Mouse (Mus musculus) kidney, embryonic 14.5 days (tissue): ENCODE results near the gene Dynll2. TPM values are rescaled to one million over a fixed set of nuclear protein-coding genes. Genes with fewer than 3 reads are reported as not detected.

Experiments used
- ATAC-seq: fragments of 200-750 bp; cut with Nextera tagmentation; 2 replicates; pipeline ENCODE4 v1.8.0; 2017; ENCODE audit warnings: moderate number of reproducible peaks, mild to moderate bottlenecking, moderate TSS enrichment, moderate library complexity; ENCODE audit not compliant: low FRiP score, low TSS enrichment
- H3K27ac ChIP-seq: fragments of 300-500 bp; sonication (generic); 2 replicates; pipeline ENCODE4 v1.5.1; 2014; ENCODE audit warnings: low read depth, mild to moderate bottlenecking, low read length, moderate library complexity, mixed read lengths
- H3K27me3 ChIP-seq: fragments of 300-500 bp; sonication (generic); 2 replicates; pipeline ENCODE4 v1.6.1; 2014; ENCODE audit warnings: mild to moderate bottlenecking, low read length; ENCODE audit not compliant: control insufficient read depth, insufficient read depth
- H3K36me3 ChIP-seq: fragments of 300-500 bp; sonication (generic); 2 replicates; pipeline ENCODE4 v1.6.1; 2014; ENCODE audit warnings: low read length, mixed read lengths; ENCODE audit not compliant: control insufficient read depth, insufficient read depth
- H3K4me1 ChIP-seq: fragments of 300-500 bp; sonication (generic); 2 replicates; pipeline ENCODE4 v1.6.1; 2014; ENCODE audit warnings: low read length, mixed read lengths; ENCODE audit not compliant: control insufficient read depth, insufficient read depth
- H3K4me2 ChIP-seq: fragments of 300-500 bp; sonication (generic); replicated peaks from 2 replicates; pipeline ENCODE4 v1.6.1; 2014; ENCODE audit warnings: low read depth, mild to moderate bottlenecking, low read length
- H3K4me3 ChIP-seq: fragments of 300-500 bp; sonication (generic); 2 replicates; pipeline ENCODE4 v1.5.1; 2014; ENCODE audit warnings: mild to moderate bottlenecking, low read length
- H3K9ac ChIP-seq: fragments of 300-500 bp; sonication (generic); 2 replicates; pipeline ENCODE4 v1.6.1; 2014; ENCODE audit warnings: low read depth, mild to moderate bottlenecking, low read length, moderate library complexity
- H3K9me3 ChIP-seq: fragments of 300-500 bp; sonication (generic); 2 replicates; pipeline ENCODE4 v1.6.1; 2016; ENCODE audit warnings: low read length; ENCODE audit not compliant: control insufficient read depth
- WGBS: fragments of 180-500 bp; shearing (Covaris S2); extraction: QIAGEN DNeasy Blood & Tissue Kit; methylation state at CpG from one replicate; pipeline ENCODE4 v1.1.7; 2014; 5-methylcytosine and 5-hydroxymethylcytosine counted together
- polyA plus RNA-seq: library from polyadenylated mRNA; unstranded; fragments of >200 nt; fragmentation: Nextera tagmentation; extraction: Ambion mirVana; gene quantifications from 2 replicates; pipeline ENCODE4 v1.2.1, GENCODE M21; 2014

Dynll2 gene
- polyA plus RNA-seq, 1 experiment from 2014 or later: 18.7 TPM

DNA sequence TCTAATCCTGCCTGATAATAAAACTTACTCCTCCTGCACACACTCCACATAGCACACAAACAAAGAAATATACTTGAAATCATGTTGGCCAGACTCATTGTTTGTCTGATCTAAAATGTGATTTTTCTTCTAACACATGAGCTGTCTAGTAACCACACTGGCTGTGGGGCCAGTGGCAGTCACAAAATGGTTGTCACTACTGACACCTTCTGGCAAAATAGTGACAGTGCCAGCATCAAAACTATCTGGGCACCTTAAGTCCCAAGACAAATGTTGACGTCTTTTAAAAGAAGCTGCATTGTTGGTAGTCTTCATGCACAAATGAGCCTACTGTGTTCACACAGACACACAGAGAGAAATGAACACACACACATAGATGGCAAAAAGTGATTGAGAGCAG, 32.2 kb downstream of the Dynll2 start:
- 12% methylated on average over 1 of the region's 1 CpGs for WGBS
- no peak overlapping the region for H3K4me3 ChIP-seq

DNA sequence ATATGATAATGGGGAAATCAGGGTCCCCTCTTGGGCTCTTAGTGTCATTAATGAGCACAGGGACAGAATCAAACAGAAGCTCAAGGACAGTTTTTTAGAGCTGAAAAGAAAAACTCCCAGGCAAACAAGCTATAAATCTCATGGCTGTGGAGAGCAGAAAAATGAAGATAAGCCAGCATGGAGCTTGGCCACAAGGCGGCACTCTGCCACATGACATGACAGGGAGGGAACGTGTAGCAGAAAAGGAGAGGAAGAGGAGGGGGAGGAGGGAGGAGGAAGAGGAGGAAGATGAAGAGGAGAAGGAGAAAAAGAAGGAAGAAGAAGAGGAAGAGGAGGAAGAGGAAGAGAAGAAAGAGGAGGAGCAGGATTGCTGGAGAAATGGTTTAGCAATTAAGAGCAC, 37.3 kb downstream of the Dynll2 start:
- Histone ChIP-seq H3K4me2 (no peak overlapping the region), H3K27ac (no peak overlapping the region), H3K4me3 (no peak overlapping the region), H3K36me3 (no peaks in the 10 kb centered on the region), H3K9ac (no peak overlapping the region), H3K4me1 (no peaks in the 10 kb centered on the region), H3K9me3 (no peaks in the 10 kb centered on the region), H3K27me3 (no peaks in the 10 kb centered on the region)
- ATAC-seq: no peak
- WGBS: 0% methylated on average over 2 of the region's 2 CpGs

More for the DNA sequence above, 32.2 kb downstream of the Dynll2 start:
- no peaks in the 10 kb centered on the region for H3K4me1 ChIP-seq
- H3K27me3 ChIP-seq: no peaks in the 10 kb centered on the region
- H3K9me3 ChIP-seq: no peaks in the 10 kb centered on the region
- no peak for ATAC-seq
- no peaks in the 10 kb centered on the region for H3K36me3 ChIP-seq
- no peak overlapping the region for H3K27ac ChIP-seq
- no peak overlapping the region for H3K9ac ChIP-seq
- no peak overlapping the region for H3K4me2 ChIP-seq

DNA sequence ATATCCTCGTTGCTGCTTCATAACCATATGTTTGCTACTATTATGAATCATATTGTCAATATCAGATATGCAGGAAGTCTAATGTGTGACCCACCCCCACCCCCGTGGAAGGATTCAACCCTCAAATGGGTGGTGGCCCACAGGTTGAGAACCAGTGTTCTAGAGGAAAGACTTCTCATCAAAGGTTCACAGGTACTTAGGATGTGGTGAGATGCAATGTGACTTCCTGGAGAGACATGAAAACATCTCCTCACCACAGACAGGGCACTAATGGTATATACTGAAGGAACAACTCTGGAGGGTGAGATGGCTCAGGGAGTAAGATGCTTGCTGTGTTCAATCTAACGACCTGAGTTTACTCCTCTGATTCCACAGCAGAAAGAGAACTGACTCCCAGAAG, 51.9 kb downstream of the Dynll2 start:
- H3K9me3 ChIP-seq: no peaks in the 10 kb centered on the region
- ATAC-seq: no peak
- H3K9ac ChIP-seq: no peak overlapping the region
- H3K4me2 ChIP-seq: no peak overlapping the region
- no peaks in the 10 kb centered on the region for H3K36me3 ChIP-seq
- H3K4me3 ChIP-seq: no peak overlapping the region
- H3K27ac ChIP-seq: no peak overlapping the region
- H3K27me3 ChIP-seq: no peaks in the 10 kb centered on the region
- 73% methylated on average over 3 of the region's 3 CpGs for WGBS
- H3K4me1 ChIP-seq: no peaks in the 10 kb centered on the region

DNA sequence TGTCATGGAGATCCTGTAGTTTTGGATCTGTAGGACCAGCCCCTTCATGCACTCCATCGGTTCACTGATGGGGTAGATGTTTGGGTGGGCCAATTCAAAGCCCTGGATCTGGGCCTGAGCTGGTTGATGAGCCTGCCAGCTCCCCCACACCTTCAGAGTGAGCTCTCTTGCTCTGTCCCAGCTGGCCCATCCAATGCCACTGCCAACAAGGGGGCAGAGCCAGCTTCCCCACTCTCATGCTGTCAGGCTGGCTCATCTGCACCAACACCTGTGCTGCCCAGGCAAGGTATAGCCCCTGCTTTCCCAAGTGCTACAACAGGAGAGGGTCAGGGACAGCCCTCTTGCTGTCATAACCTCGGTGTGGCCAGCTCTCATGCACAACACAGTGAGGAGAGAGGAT, 53.6 kb downstream of the Dynll2 start:
- Histone ChIP-seq H3K4me3 (no peak overlapping the region), H3K27me3 (no peaks in the 10 kb centered on the region), H3K36me3 (no peaks in the 10 kb centered on the region), H3K4me1 (no peaks in the 10 kb centered on the region), H3K27ac (no peak overlapping the region), H3K4me2 (no peak overlapping the region), H3K9ac (no peak overlapping the region), H3K9me3 (no peaks in the 10 kb centered on the region)
- 78% methylated on average over 2 of the region's 2 CpGs for WGBS
- ATAC-seq: no peak

DNA sequence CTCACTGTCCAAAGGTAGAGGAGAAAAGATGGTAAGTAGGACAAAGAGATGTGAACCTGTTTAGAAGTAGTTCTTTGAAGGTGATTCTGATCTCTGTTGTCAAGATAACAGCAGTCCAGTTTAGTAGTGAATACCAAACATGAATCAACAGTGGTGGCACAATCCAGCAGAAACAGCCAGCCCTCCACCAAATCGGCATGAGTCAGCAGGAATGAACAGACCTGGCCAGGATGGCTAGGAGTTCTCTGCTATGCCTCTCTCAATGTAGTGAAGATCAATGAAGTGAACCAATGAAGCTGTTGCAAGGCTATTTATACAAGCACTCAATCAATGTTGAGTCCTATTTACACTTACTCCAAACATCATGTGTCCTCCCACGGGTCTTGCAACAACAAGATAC, 57.0 kb downstream of the Dynll2 start:
- Histone ChIP-seq H3K36me3 (no peaks in the 10 kb centered on the region), H3K4me1 (no peaks in the 10 kb centered on the region), H3K4me3 (no peak overlapping the region), H3K9me3 (no peaks in the 10 kb centered on the region), H3K27me3 (no peaks in the 10 kb centered on the region), H3K4me2 (no peak overlapping the region), H3K9ac (no peak overlapping the region), H3K27ac (no peak overlapping the region)
- 88% methylated on average over 2 of the region's 2 CpGs for WGBS
- ATAC-seq: no peak

Other genes starting within 250 kb of the Dynll2 start
- gene Supt4a, start 250.0 kb downstream of the Dynll2 start, polyA plus RNA-seq: 188 and 200 TPM in 2 replicates
- 3.0 and 4.2 TPM in 2 replicates for gene Tspoap1, start 227.0 kb downstream of the Dynll2 start, polyA plus RNA-seq
- 0.41 TPM in 1 of 2 replicates, not detected in the other for gene Mpo, start 194.0 kb downstream of the Dynll2 start, polyA plus RNA-seq
- gene Lpo, start 159.2 kb downstream of the Dynll2 start, polyA plus RNA-seq: 0.10 TPM in 1 of 2 replicates, not detected in the other
- gene Mks1, start 134.3 kb downstream of the Dynll2 start, polyA plus RNA-seq: 10.0 and 15.6 TPM in 2 replicates
- 0.07 and 0.08 TPM in 2 replicates for gene Epx, start 112.0 kb downstream of the Dynll2 start, polyA plus RNA-seq
- gene Olfr462, start 95.3 kb downstream of the Dynll2 start, polyA plus RNA-seq: not detected in 2 replicates
- not detected in 2 replicates for gene Olfr463, start 90.1 kb downstream of the Dynll2 start, polyA plus RNA-seq
- gene Olfr464, start 66.6 kb downstream of the Dynll2 start, polyA plus RNA-seq: not detected in 2 replicates
- 273 and 432 TPM in 2 replicates for gene Srsf1, start 59.8 kb upstream of the Dynll2 start, polyA plus RNA-seq
- 39.4 and 50.7 TPM in 2 replicates for gene Vezf1, start 80.7 kb upstream of the Dynll2 start, polyA plus RNA-seq
- gene Cuedc1, start 110.5 kb upstream of the Dynll2 start, polyA plus RNA-seq: 13.2 and 17.0 TPM in 2 replicates
- 62.3 and 63.6 TPM in 2 replicates for gene Mrps23, start 216.9 kb upstream of the Dynll2 start, polyA plus RNA-seq